Mouse (Mus musculus) limb, embryonic 12.5 days (tissue): ENCODE measurements around the gene Ugt8a. TPM values are rescaled to one million over a fixed set of nuclear protein-coding genes. Genes with fewer than 3 reads are reported as not detected.
A peak's percentile ranks its signal among the peaks of the same experiment; 100 is the strongest.

Source experiments
- ATAC-seq: fragments of 200-750 bp; cut with Nextera tagmentation; 2 replicates; pipeline ENCODE4 v1.8.0; 2017; ENCODE audit warnings: low read depth, moderate TSS enrichment; ENCODE audit not compliant: insufficient number of reproducible peaks, insufficient read depth, low FRiP score, low TSS enrichment
- H3K27ac ChIP-seq: fragments of 300-500 bp; sonication (generic); 2 replicates; pipeline ENCODE4 v1.5.1; 2016; ENCODE audit warnings: mild to moderate bottlenecking, moderate library complexity
- H3K27me3 ChIP-seq: fragments of 300-500 bp; sonication (generic); 2 replicates; pipeline ENCODE4 v1.6.1; 2016; ENCODE audit warnings: mild to moderate bottlenecking, moderate library complexity
- H3K36me3 ChIP-seq: fragments of 300-500 bp; sonication (generic); 2 replicates; pipeline ENCODE4 v1.6.1; 2016; ENCODE audit warnings: mild to moderate bottlenecking, moderate library complexity
- H3K4me1 ChIP-seq: fragments of 300-500 bp; sonication (generic); replicated peaks from 2 replicates; pipeline ENCODE4 v1.6.1; 2016
- H3K4me2 ChIP-seq: fragments of 300-500 bp; sonication (generic); 2 replicates; pipeline ENCODE4 v1.6.1; 2016; ENCODE audit warnings: mild to moderate bottlenecking, moderate library complexity
- H3K4me3 ChIP-seq: fragments of 300-500 bp; sonication (generic); replicated peaks from 2 replicates; pipeline ENCODE4 v1.5.1; 2016; ENCODE audit warnings: mild to moderate bottlenecking
- H3K9ac ChIP-seq: fragments of 300-500 bp; sonication (generic); replicated peaks from 2 replicates; pipeline ENCODE4 v1.6.1; 2016; ENCODE audit warnings: mild to moderate bottlenecking, moderate library complexity
- H3K9me3 ChIP-seq: fragments of 300-500 bp; sonication (generic); 2 replicates; pipeline ENCODE4 v1.6.1; 2016; ENCODE audit warnings: mild to moderate bottlenecking, moderate library complexity
- WGBS: fragments of 180-500 bp; shearing (Covaris S2); methylation state at CpG from one replicate; pipeline ENCODE4 v1.1.7; 2016; 5-methylcytosine and 5-hydroxymethylcytosine counted together
- polyA plus RNA-seq: library from polyadenylated mRNA; unstranded; fragments of >200 nt; fragmentation: Nextera tagmentation; extraction: Ambion mirVana; gene quantifications from 2 replicates; pipeline ENCODE4 v1.2.1, GENCODE M21; 2016

Gene Ugt8a
- polyA plus RNA-seq, 1 experiment from 2014 or later, result 0.65 TPM

- H3K36me3 ChIP-seq, result no peaks in the 10 kb centered on the region
- H3K27me3 ChIP-seq, result peaks cover 40% of the 10 kb centered on the region
- H3K27ac ChIP-seq, result no peak overlapping the region
- H3K4me3 ChIP-seq, result no peak overlapping the region
- no peak for ATAC-seq
- peaks cover 13% of the 10 kb centered on the region; the same call in 1 of the 2 replicates for H3K4me1 ChIP-seq
- no peaks in the 10 kb centered on the region for H3K9me3 ChIP-seq
- no peak overlapping the region for H3K4me2 ChIP-seq
- no peak overlapping the region for H3K9ac ChIP-seq
Observed at GRCm38 (mm10) chr3:125935796-125936195, 2.6 kb downstream of the Ugt8a start.

GRCm38 (mm10) chr3:125932594-125933237 is 5.7 kb downstream of the Ugt8a start:
- WGBS, result 85% methylated on average over 3 of the region's 3 CpGs
- Histone ChIP-seq H3K9ac (no peak overlapping the region), H3K36me3 (no peaks in the 10 kb centered on the region), H3K9me3 (no peaks in the 10 kb centered on the region), H3K27ac (no peak overlapping the region), H3K4me2 (no peak overlapping the region), H3K27me3 (peaks cover 19% of the 10 kb centered on the region), H3K4me3 (no peak overlapping the region), H3K4me1 (peaks cover 5% of the 10 kb centered on the region; the same call in 1 of the 2 replicates)
- ATAC-seq, result no peak

GRCm38 (mm10) chr3:125931059-125931458 is 7.4 kb downstream of the Ugt8a start:
- Histone ChIP-seq H3K4me2 (no peak overlapping the region), H3K4me3 (no peak overlapping the region), H3K27me3 (peaks cover 8% of the 10 kb centered on the region), H3K9me3 (no peaks in the 10 kb centered on the region), H3K36me3 (no peaks in the 10 kb centered on the region), H3K4me1 (no peaks in the 10 kb centered on the region), H3K27ac (no peak overlapping the region), H3K9ac (no peak overlapping the region)
- no peak for ATAC-seq
- 52% methylated on average over 1 of the region's 1 CpGs for WGBS

- 72% methylated on average over 2 of the region's 2 CpGs for WGBS
- Histone ChIP-seq H3K27me3 (no peaks in the 10 kb centered on the region), H3K4me1 (no peaks in the 10 kb centered on the region), H3K9ac (no peak overlapping the region), H3K36me3 (no peaks in the 10 kb centered on the region), H3K4me2 (no peak overlapping the region), H3K9me3 (no peaks in the 10 kb centered on the region), H3K27ac (no peak overlapping the region), H3K4me3 (no peak overlapping the region)
- no peak for ATAC-seq
Observed at GRCm38 (mm10) chr3:125920876-125921275, 17.5 kb downstream of the Ugt8a start.

- no peaks in the 10 kb centered on the region for H3K9me3 ChIP-seq
- no peaks in the 10 kb centered on the region for H3K4me1 ChIP-seq
- H3K9ac ChIP-seq, result no peak overlapping the region
- no peak for ATAC-seq
- H3K27me3 ChIP-seq, result no peaks in the 10 kb centered on the region
- 89% methylated on average over 1 of the region's 1 CpGs for WGBS
- H3K36me3 ChIP-seq, result no peaks in the 10 kb centered on the region
- H3K4me3 ChIP-seq, result no peak overlapping the region
- no peak overlapping the region for H3K4me2 ChIP-seq
- no peak overlapping the region for H3K27ac ChIP-seq
Observed at GRCm38 (mm10) chr3:125898976-125899375, 39.4 kb downstream of the Ugt8a start.

- 54% methylated on average over 2 of the region's 2 CpGs for WGBS
- Histone ChIP-seq H3K27ac (no peak overlapping the region), H3K4me3 (no peak overlapping the region), H3K4me2 (no peak overlapping the region), H3K36me3 (no peaks in the 10 kb centered on the region), H3K9me3 (no peaks in the 10 kb centered on the region), H3K4me1 (0 out of 2 replicates have a peak, but pooled peaks cover 5% of the 10 kb centered on the region), H3K27me3 (no peaks in the 10 kb centered on the region), H3K9ac (no peak overlapping the region)
- ATAC-seq, result no peak
Observed at GRCm38 (mm10) chr3:125887109-125887508, 51.3 kb downstream of the Ugt8a start.

- 80% methylated on average over 2 of the region's 2 CpGs for WGBS
- ATAC-seq, result no peak
- no peak overlapping the region for H3K4me2 ChIP-seq
Observed at GRCm38 (mm10) chr3:125884879-125885278, 53.5 kb downstream of the Ugt8a start.

GRCm38 (mm10) chr3:125884423-125884822 is 54.0 kb downstream of the Ugt8a start:
- Histone ChIP-seq H3K9me3 (no peaks in the 10 kb centered on the region), H3K4me3 (no peak overlapping the region), H3K4me2 (no peak overlapping the region), H3K4me1 (no peaks in the 10 kb centered on the region), H3K27ac (no peak overlapping the region), H3K9ac (no peak overlapping the region), H3K27me3 (no peaks in the 10 kb centered on the region), H3K36me3 (no peaks in the 10 kb centered on the region)
- 55% methylated on average over 2 of the region's 2 CpGs for WGBS
- ATAC-seq, result no peak

More at GRCm38 (mm10) chr3:125884879-125885278, 53.5 kb downstream of the Ugt8a start:
- Histone ChIP-seq H3K4me1 (0 out of 2 replicates have a peak, but pooled peaks cover 4% of the 10 kb centered on the region), H3K27me3 (no peaks in the 10 kb centered on the region), H3K4me3 (no peak overlapping the region), H3K9me3 (no peaks in the 10 kb centered on the region), H3K27ac (no peak overlapping the region), H3K9ac (no peak overlapping the region), H3K36me3 (no peaks in the 10 kb centered on the region)

GRCm38 (mm10) chr3:125883009-125883408 is 55.4 kb downstream of the Ugt8a start:
- Histone ChIP-seq H3K36me3 (no peaks in the 10 kb centered on the region), H3K27me3 (no peaks in the 10 kb centered on the region), H3K4me1 (no peaks in the 10 kb centered on the region), H3K27ac (no peak overlapping the region), H3K4me3 (no peak overlapping the region), H3K4me2 (no peak overlapping the region), H3K9ac (no peak overlapping the region), H3K9me3 (no peaks in the 10 kb centered on the region)
- ATAC-seq, result peak; percentile 6; the same call in 1 of the 2 replicates

- Histone ChIP-seq H3K4me2 (no peak overlapping the region), H3K4me3 (no peak overlapping the region), H3K27ac (no peak overlapping the region), H3K9ac (no peak overlapping the region), H3K4me1 (no peaks in the 10 kb centered on the region), H3K9me3 (no peaks in the 10 kb centered on the region), H3K36me3 (no peaks in the 10 kb centered on the region), H3K27me3 (no peaks in the 10 kb centered on the region)
- no peak for ATAC-seq
Observed at GRCm38 (mm10) chr3:125881835-125882234, 56.6 kb downstream of the Ugt8a start.

GRCm38 (mm10) chr3:125874371-125874770 is 64.0 kb downstream of the Ugt8a start:
- no peak overlapping the region for H3K4me2 ChIP-seq
- H3K9me3 ChIP-seq, result no peaks in the 10 kb centered on the region
- WGBS, result 87% methylated on average over 4 of the region's 4 CpGs
- no peaks in the 10 kb centered on the region for H3K36me3 ChIP-seq
- H3K4me3 ChIP-seq, result no peak overlapping the region
- no peaks in the 10 kb centered on the region for H3K27me3 ChIP-seq
- H3K4me1 ChIP-seq, result no peaks in the 10 kb centered on the region
- H3K9ac ChIP-seq, result no peak overlapping the region
- ATAC-seq, result no peak
- H3K27ac ChIP-seq, result no peak overlapping the region

- H3K27me3 ChIP-seq, result no peaks in the 10 kb centered on the region
- no peak overlapping the region for H3K4me2 ChIP-seq
- no peak overlapping the region for H3K9ac ChIP-seq
- no peaks in the 10 kb centered on the region for H3K4me1 ChIP-seq
- no peaks in the 10 kb centered on the region for H3K36me3 ChIP-seq
- no peak overlapping the region for H3K4me3 ChIP-seq
- H3K27ac ChIP-seq, result no peak overlapping the region
- WGBS, result 90% methylated on average over 4 of the region's 4 CpGs
- no peak for ATAC-seq
- no peaks in the 10 kb centered on the region for H3K9me3 ChIP-seq
Observed at GRCm38 (mm10) chr3:125869873-125870272, 68.5 kb downstream of the Ugt8a start.
